Mouse (Mus musculus) embryo, embryonic 10.5 days (tissue): Measurements from ENCODE around the gene Mchr1.
A peak's percentile ranks its signal among the peaks of the same experiment; 100 is the strongest.

Experiments used
- DNase-seq: peaks from one replicate; pipeline ENCODE4 v3.0.0-alpha.2; 2015; ENCODE audit warnings: low spot score

Mchr1 gene

DNA sequence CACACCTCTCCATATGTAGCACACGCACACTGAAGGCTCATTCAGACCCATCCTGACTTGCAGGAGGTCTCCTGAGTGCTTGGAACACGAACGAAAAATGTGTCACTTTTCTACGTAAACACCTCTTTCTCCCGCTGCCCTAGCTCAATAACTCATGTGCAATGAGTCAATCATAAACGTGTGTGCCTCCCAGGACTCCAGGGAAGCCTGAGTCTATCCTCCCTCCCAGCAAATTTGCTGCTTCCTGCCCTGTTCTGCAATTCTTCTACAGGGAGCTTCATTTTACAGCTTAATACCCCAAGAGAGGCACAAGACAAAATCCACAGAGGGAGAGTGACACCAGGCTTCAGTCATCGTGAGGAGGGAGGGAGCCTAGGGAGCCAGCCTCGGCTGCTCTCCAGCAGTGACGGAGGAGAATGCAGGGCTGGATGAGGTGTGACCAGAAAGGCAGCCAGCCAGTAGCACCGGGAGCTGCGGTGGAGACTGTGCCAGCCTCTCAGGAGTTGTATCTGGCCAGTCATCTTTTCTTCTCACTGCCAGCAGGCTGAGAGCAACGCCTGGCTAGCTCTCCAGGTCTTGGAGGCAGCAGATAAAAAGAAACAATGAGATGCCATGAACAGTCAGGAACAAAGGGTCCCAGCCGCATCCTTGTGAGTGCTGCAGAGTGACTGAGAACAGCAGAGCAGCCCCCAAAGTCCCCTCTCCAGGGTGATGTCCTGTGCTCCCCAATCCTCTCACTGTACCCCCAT lies 37.2 kb downstream of the Mchr1 start:
- peak; percentile 24 for DNase-seq

DNA sequence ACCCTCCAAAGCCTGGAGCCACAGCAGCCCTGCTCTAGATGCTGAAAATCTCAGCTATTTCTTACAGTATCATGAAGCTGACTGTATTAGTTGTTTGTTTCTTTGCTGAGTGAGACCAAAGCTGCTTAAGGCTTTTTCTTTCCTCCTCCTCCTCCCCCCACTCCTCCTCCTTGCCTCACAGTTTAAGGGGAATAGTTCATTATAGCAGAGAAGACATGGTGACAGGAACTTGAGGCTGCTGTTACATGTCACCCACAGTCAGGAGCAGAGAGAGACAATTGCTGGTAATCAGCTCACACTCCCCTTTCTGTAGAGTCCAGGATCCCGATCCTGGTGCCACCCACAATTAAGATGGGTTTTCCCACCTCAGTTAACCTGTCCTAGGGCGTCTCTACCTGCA lies 38.1 kb downstream of the Mchr1 start:
- DNase-seq: no peak

- DNase-seq: peak; percentile 71
These were observed 42.6 kb downstream of the Mchr1 start for GRCm38 (mm10) chr15:81277928-81278327.

- no peak for DNase-seq
These were observed 43.4 kb downstream of the Mchr1 start for GRCm38 (mm10) chr15:81278699-81279098.

GRCm38 (mm10) chr15:81284121-81284734 lies 48.9 kb downstream of the Mchr1 start:
- DNase-seq: no peak
